Mouse (Mus musculus): ENCODE data around the gene Cyp2b10. TPM values are rescaled to one million over a fixed set of nuclear protein-coding genes. Genes with fewer than 3 reads are reported as not detected.
"Not testable (repeated sequence)": the region's sequence is repeated elsewhere in the genome, so short reads cannot be mapped to it uniquely, and the experiment has no call there.

Gene Cyp2b10
- polyA plus RNA-seq, 1 experiment: not detected

DNA sequence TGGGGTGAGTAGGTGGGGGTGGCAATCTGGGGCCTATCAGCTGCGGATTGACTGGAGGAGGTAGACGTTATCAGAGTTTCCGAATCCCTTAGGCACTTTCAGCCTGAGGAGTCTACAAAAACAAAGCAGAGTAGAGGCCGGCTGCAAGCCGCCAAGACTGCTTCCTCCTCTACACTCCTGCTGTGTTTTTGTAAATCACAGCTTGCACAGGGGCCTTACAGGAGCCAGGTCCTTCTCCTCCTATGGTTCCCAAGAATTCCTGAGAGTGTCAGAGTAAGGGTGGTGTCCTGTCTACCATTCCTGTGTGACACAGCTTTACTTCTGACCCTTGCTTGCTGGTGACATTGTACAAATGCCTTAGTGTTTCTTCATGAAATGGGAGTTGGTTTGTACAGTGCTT lies 32.6 kb upstream of the Cyp2b10 start:
- Histone ChIP-seq H3K27ac (ENCODE audit: insufficient read depth, low read length) (no peak overlapping the region), H3K27me3 (ENCODE audit: control insufficient read depth, insufficient read depth, low read length) (no peaks in the 10 kb centered on the region), H3K4me3 (replicated peaks; ENCODE audit: insufficient read depth, low read depth, low read length) (no peak overlapping the region), H3K4me1 (ENCODE audit: control insufficient read depth, insufficient read depth, low read length) (no peaks in the 10 kb centered on the region)
- no peak for DNase-seq
- 23% methylated on average over 5 of the region's 5 CpGs for WGBS
- TF ChIP-seq POLR2A (IDR thresholded peaks at IDR 0.05; ENCODE audit: borderline replicate concordance, insufficient read depth, low read length) (no peak), CTCF (IDR thresholded peaks at IDR 0.05; ENCODE audit: borderline replicate concordance, insufficient read depth, low read depth, low read length) (no peak)

- Histone ChIP-seq H3K4me1 (ENCODE audit: control insufficient read depth, insufficient read depth, low read length) (no peaks in the 10 kb centered on the region), H3K27me3 (ENCODE audit: control insufficient read depth, insufficient read depth, low read length) (no peaks in the 10 kb centered on the region), H3K27ac (ENCODE audit: insufficient read depth, low read length) (no peak overlapping the region), H3K4me3 (replicated peaks; ENCODE audit: insufficient read depth, low read depth, low read length) (no peak overlapping the region)
- DNase-seq: no peak
- WGBS: 71% methylated on average over 2 of the region's 2 CpGs
- TF ChIP-seq POLR2A (IDR thresholded peaks at IDR 0.05; ENCODE audit: borderline replicate concordance, insufficient read depth, low read length) (no peak), CTCF (IDR thresholded peaks at IDR 0.05; ENCODE audit: borderline replicate concordance, insufficient read depth, low read depth, low read length) (no peak)
Measured at GRCm38 (mm10) chr7:25869789-25870188, 27.6 kb upstream of the Cyp2b10 start.

DNA sequence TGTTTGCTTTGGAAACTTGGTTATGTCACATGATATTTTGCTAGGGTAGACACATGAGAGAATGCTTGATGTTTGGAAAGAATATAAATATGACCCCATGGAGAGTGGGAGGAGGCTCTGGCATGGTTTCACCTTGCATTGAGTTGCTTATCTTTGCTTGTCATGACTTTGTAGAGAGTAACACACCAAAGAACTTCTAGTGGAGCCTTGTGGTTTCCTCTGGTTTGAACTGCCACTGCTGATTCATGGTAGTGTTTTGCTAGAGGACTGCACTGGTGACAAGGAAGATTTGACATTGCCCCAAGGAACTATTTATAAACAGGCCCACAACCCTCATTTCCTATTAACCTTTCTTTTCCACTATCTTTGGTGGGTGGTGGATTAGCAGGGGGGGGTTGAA lies 24.8 kb upstream of the Cyp2b10 start:
- TF ChIP-seq CTCF (IDR thresholded peaks at IDR 0.05; ENCODE audit: borderline replicate concordance, insufficient read depth, low read depth, low read length) (no peak), POLR2A (IDR thresholded peaks at IDR 0.05; ENCODE audit: borderline replicate concordance, insufficient read depth, low read length) (no peak)
- no peak overlapping the region for H3K27ac ChIP-seq (ENCODE audit: insufficient read depth, low read length)
- no peak overlapping the region for H3K4me3 ChIP-seq (replicated peaks; ENCODE audit: insufficient read depth, low read depth, low read length)
- H3K4me1 ChIP-seq (ENCODE audit: control insufficient read depth, insufficient read depth, low read length): no peaks in the 10 kb centered on the region
- no peaks in the 10 kb centered on the region for H3K27me3 ChIP-seq (ENCODE audit: control insufficient read depth, insufficient read depth, low read length)
- no peak for DNase-seq

- H3K4me1 ChIP-seq (ENCODE audit: control insufficient read depth, insufficient read depth, low read length): no peaks in the 10 kb centered on the region
- no peak overlapping the region for H3K27ac ChIP-seq (ENCODE audit: insufficient read depth, low read length)
- no peak overlapping the region for H3K4me3 ChIP-seq (replicated peaks; ENCODE audit: insufficient read depth, low read depth, low read length)
- 43% methylated on average over 6 of the region's 6 CpGs for WGBS
- TF ChIP-seq CTCF (IDR thresholded peaks at IDR 0.05; ENCODE audit: borderline replicate concordance, insufficient read depth, low read depth, low read length) (no peak), POLR2A (IDR thresholded peaks at IDR 0.05; ENCODE audit: borderline replicate concordance, insufficient read depth, low read length) (no peak)
- DNase-seq: no peak
- no peaks in the 10 kb centered on the region for H3K27me3 ChIP-seq (ENCODE audit: control insufficient read depth, insufficient read depth, low read length)
Measured at GRCm38 (mm10) chr7:25878735-25879134, 18.7 kb upstream of the Cyp2b10 start.

DNA sequence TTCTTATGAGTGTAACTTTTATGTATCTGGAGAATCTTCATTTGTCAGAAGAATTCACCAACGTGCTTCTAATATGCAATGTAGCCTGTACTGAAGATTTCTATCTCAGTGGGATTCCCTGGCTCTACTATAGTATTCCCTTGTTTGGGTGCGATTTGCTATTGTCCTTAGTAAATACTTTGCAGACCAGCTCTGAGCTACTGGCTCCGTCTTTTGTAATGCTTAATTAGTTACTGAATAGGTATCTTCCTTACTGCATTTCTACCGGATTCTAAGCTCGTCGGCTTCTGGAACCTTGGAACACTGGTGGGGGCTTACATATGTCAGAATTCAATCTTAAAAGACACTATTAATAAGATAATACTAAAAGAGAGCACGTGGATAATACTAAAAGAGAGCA lies 16.7 kb upstream of the Cyp2b10 start:
- 7% methylated on average over 7 of the region's 7 CpGs for WGBS

DNA sequence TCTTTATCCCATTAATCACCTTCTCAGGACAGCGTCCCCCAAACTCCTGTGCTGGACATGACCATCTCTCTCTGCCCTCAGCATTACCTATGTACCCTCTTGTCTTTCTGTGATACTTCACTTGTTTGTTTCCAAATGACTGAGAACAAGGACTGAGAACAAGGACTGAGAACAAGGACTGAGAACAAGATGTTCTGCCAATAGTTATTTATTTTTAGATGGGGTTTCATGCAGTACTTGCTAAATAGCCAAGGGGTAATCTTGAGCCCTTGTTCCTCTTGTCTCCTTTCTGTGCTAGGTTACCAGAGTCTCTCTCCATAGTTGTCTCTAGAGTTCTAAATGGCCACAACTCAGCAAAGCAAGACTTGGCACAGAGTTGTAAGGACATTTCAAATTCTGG lies 13.1 kb upstream of the Cyp2b10 start:
- WGBS: 76% methylated on average over 1 of the region's 1 CpGs
- H3K4me1 ChIP-seq (ENCODE audit: control insufficient read depth, insufficient read depth, low read length): no peaks in the 10 kb centered on the region
- no peak for DNase-seq
- H3K27ac ChIP-seq (ENCODE audit: insufficient read depth, low read length): no peak overlapping the region
- no peaks in the 10 kb centered on the region for H3K27me3 ChIP-seq (ENCODE audit: control insufficient read depth, insufficient read depth, low read length)
- no peak for TF ChIP-seq POLR2A (IDR thresholded peaks at IDR 0.05; ENCODE audit: borderline replicate concordance, insufficient read depth, low read length)
- TF ChIP-seq CTCF (IDR thresholded peaks at IDR 0.05; ENCODE audit: borderline replicate concordance, insufficient read depth, low read depth, low read length): no peak
- H3K4me3 ChIP-seq (replicated peaks; ENCODE audit: insufficient read depth, low read depth, low read length): no peak overlapping the region

More for the DNA sequence above, 16.7 kb upstream of the Cyp2b10 start:
- not testable (repeated sequence) for H3K4me1 ChIP-seq (ENCODE audit: control insufficient read depth, insufficient read depth, low read length); DNase-seq; H3K27me3 ChIP-seq (ENCODE audit: control insufficient read depth, insufficient read depth, low read length); H3K27ac ChIP-seq (ENCODE audit: insufficient read depth, low read length); H3K4me3 ChIP-seq (replicated peaks; ENCODE audit: insufficient read depth, low read depth, low read length)

GRCm38 (mm10) chr7:25887758-25888157 lies 9.7 kb upstream of the Cyp2b10 start:
- Histone ChIP-seq H3K4me1 (ENCODE audit: control insufficient read depth, insufficient read depth, low read length) (no peaks in the 10 kb centered on the region), H3K4me3 (replicated peaks; ENCODE audit: insufficient read depth, low read depth, low read length) (no peak overlapping the region), H3K27me3 (ENCODE audit: control insufficient read depth, insufficient read depth, low read length) (no peaks in the 10 kb centered on the region), H3K27ac (ENCODE audit: insufficient read depth, low read length) (no peak overlapping the region)
- 75% methylated on average over 3 of the region's 3 CpGs for WGBS
- DNase-seq: no peak
- TF ChIP-seq CTCF (IDR thresholded peaks at IDR 0.05; ENCODE audit: borderline replicate concordance, insufficient read depth, low read depth, low read length) (no peak), POLR2A (IDR thresholded peaks at IDR 0.05; ENCODE audit: borderline replicate concordance, insufficient read depth, low read length) (no peak)

- WGBS: 83% methylated on average over 5 of the region's 5 CpGs
- TF ChIP-seq CTCF (IDR thresholded peaks at IDR 0.05; ENCODE audit: borderline replicate concordance, insufficient read depth, low read depth, low read length): no peak
- no peak for TF ChIP-seq POLR2A (IDR thresholded peaks at IDR 0.05; ENCODE audit: borderline replicate concordance, insufficient read depth, low read length)
- Histone ChIP-seq H3K27me3 (ENCODE audit: control insufficient read depth, insufficient read depth, low read length) (no peaks in the 10 kb centered on the region; the same call in 1 of the 2 replicates), H3K4me3 (replicated peaks; ENCODE audit: insufficient read depth, low read depth, low read length) (no peak overlapping the region), H3K27ac (ENCODE audit: insufficient read depth, low read length) (no peak overlapping the region), H3K4me1 (ENCODE audit: control insufficient read depth, insufficient read depth, low read length) (no peaks in the 10 kb centered on the region)
- no peak for DNase-seq
Measured at GRCm38 (mm10) chr7:25893159-25893558, 4.3 kb upstream of the Cyp2b10 start.

All from cerebellum, adult 2 months (tissue).